Mouse (Mus musculus) layer of hippocampus, adult 18-20 months (tissue): Measurements from ENCODE around the gene Npas4. TPM values are rescaled to one million over a fixed set of nuclear protein-coding genes. Genes with fewer than 3 reads are reported as not detected.
"Not testable (repeated sequence)": the region's sequence is repeated elsewhere in the genome, so short reads cannot be mapped to it uniquely, and the experiment has no call there.

Experiments used
- DNase-seq, 2 experiments: peaks; one replicate each; pipeline ENCODE4 v3.0.0; 2022; ENCODE audit warnings: low spot score in 2 of 2
- total RNA-seq, 2 experiments: library from RNA; stranded (reverse); gene quantifications; 2 replicates each; pipeline ENCODE4 v1.2.3; 2021

Gene Npas4
- total RNA-seq, 2 experiments from 2014 or later = 12.4 to 15.1 TPM

DNA sequence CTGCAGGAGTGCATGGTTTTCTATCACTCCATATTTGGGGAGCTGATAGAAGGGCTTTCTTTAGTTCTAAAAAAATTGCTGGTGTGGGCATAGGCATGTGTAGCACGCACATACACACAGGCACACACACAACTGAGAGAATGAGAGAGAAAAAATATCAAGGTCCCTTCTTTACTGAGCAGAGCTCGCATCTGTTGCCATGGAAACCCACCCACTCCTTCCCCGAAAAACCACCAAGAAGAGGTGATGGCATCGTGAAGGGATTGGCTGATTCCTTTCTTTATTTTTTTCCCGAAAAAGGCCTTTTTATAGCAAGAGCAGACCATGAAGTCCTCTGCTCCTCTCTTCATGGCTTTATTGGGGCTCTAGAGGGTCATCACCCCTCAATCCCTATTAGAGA is 3.9 kb upstream of the Npas4 start:
- DNase-seq = peak; percentile 81 to 87

DNA sequence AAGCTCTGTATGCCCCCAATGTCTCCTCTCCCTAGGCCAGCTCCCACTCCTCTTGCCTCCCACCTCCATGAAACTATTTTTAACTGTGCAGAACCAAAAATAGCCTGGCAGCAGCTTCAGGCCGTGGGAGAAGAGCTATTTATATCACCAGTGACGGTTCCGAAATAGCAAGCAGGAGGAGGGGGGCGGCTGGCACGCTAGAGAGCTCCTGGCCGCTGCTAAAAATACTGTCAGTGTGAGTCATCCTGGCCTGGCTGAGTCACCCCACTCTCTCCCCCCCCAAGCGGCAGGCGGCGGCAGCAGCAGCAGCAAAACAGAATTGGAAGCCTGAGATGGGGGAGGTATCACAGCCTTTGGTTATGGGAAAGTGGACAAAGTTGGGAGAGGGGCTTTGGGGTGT is 2.8 kb upstream of the Npas4 start:
- peak; percentile 76 to 88 for DNase-seq

DNA sequence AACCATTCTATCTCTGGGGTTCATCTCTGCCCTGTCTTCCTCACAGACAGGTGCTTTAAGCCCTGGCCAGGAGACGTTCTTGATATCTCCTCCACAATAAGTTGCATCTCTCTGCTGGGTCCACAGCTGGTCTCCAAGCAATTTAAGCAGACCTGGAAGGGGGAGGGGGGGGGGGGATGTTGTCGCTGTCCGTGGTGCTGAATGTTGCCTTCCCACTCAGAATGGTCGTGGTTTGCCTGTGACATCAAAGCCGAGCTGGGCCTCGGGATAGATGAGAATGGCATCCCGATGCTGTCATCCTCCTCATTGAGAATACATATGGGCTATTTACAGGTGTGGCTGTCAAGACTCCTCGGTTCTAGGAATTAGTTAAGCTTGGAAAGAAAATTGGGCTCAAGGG is 2.3 kb upstream of the Npas4 start:
- no peak for DNase-seq

DNA sequence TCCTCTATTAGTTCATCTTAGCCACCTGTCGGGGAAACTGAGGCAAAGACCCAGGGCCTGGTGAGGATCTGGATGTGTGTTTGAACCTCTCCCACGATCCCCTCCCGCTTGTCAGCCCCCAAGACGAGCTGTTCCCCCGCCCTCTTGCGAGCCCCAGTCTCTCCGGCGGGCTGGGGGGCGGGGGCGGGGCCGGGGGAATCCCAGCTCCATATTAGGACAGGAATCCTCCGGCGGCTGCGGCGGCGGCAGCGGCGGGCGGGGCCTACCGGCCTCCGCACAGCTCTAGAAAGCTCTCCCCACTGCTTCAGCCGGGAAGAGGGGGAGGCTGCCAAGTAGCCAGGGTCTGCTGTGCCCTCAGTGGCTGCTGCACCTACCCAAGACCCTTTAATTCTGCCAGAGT is 600 bp upstream of the Npas4 start:
- peak in 1 of 2 experiments; percentile 62 for DNase-seq

DNA sequence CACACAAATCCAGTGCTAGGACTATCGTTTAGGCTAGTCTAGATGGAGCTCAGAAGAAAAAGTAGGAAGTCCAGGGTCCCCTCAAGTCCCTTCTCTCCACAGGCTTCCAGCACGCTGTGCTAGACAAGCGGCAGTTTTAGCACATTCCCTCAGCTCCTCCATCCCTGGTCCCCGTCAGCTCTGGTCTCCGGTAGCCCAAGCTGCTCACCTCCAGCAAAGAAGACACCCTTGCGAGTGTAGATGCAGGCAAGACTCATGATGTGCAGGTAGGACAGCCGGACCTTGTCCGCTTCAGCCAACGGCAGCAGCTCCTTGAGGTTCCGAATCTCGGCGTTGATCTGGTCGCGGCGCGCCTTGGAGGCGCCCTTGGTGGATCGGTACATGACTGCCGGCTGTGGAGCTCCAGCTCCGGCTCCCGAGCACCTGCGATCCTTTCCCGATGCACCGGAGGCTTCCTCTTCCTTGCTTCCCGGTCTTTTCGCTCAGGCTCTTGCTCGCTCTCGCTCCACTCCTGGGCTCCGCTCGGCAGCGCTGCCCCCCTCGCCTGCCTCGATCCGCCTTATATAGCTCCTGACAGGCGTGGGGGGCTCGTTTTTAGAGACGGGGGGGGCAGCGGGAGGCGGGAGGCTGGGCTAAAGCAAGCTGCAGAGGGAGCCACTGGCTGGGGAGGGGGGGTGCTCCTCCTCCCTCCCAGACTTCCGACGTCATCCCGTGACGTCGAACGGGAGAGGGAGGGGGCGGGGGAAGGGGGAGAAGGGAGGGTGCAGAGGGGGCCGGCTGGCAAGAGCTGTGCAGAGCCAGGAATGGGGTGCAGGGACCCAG is 471 bp downstream of the Npas4 start:
- peak; percentile 66 to 83 for DNase-seq

DNA sequence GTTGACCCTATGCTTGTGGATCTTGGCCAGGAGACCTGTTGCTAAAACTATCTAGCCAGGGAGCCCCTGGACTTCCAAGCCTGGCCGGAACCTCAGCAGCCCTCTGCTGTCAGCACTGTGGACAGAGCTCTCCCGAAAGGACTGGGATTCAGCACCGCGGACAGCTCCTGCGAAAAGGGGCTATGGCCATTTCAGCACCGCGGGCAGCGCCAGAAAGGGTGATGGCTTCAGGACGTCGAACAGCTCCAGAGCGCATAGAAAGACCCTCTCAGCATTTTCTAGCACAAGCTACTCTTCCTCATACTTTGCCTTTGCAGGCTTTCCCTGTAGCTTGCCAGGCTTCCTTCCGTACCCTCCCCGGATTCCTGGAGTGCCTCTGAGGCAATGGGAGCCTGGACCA is 1.1 kb downstream of the Npas4 start:
- DNase-seq = peak in 1 of 2 experiments; percentile 56

DNA sequence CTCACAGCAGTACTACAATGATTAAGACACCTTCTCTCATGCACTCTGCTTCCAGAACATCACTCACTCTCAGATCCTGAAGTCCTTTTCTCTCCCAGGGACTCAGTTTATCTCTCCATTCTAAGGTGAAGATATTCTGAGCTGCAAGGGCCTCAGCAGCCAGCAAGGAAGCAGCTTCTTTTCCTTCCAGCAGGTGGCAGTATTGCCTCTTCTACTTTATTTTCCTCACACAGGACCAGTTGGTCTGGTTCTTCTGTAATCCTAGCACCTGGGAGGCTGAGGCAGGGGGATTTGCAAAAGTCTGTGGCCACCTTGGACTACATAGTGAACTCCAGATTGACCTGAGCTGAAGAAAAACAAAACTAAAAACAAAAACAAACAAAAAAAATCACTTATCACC is 8.3 kb downstream of the Npas4 start:
- peak; percentile 55 to 85 for DNase-seq

DNA sequence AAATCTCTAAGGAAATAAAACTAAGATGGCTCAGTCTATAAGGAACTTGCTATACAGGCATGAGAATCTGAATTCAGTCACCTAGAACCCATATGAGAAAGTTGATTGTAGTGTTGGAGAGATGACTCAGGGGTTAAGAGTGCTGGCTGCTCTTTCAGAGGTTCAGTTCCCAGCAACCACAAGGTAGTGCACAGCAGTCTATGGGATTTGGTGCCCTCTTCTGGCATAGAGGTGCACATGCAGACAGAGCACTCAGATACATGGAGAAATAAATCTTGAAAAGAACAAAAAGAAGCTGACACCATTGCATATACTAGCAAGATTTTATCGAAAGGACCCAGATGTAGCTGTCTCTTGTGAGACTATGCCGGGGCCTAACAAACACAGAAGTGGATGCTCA is 21.9 kb downstream of the Npas4 start:
- no peak for DNase-seq

DNA sequence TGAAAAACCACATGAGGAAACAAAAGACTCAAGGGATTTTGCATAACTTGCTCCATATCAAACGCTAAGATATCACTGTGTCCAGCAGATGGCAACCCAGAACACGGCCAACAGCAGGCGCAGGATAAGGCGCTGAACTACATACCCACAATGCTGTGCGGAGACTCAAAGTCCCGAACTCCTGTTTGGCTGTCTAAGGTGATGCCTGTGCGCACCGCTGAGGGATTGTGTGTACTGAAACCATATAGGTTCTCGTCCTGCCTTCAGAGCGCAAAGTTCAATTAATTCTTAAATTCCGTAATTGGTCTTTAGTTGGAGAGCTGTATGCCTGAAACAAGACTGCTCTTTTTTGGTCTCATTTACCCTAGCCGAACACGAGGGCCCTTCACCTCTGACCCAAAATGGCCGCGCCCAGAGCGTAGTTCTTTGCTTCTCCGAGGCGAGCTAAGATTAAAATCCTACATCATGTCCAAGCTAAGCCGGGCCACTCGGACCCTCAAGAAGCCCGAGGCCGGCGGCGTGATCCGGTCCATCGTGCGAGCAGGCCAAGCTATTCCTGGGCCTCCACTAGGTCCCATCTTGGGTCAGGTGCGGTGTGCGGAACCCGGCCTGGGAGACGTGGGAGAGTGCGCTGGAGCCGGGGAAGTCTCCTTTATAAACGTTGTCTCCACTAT is 28.1 kb downstream of the Npas4 start, which contains the start of gene Mrpl11:
Gene Mrpl11 (plus strand): TSS at position 220 of the 674 bp plus-strand sequence.
- DNase-seq = peak; percentile 86 to 98

DNA sequence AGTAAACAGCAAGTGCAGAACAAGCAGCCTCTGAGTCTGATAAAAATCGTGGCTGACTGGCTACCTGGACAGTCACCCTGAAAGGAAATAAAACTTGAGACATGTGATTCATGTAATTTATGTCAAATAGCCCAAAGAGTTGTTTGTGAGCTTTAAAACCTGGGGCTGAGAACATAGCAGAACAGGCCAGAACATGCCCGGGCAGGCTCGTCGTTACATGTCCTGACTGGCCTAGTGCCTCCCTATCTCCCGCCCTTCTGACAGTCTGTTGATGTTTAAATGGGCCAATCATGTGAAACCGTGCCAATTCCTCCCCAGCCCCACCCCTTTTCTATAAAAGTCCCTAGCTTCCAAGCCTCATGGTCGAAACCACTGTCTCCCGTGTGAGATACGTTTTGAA is 41.5 kb downstream of the Npas4 start:
- not testable (repeated sequence) for DNase-seq

DNA sequence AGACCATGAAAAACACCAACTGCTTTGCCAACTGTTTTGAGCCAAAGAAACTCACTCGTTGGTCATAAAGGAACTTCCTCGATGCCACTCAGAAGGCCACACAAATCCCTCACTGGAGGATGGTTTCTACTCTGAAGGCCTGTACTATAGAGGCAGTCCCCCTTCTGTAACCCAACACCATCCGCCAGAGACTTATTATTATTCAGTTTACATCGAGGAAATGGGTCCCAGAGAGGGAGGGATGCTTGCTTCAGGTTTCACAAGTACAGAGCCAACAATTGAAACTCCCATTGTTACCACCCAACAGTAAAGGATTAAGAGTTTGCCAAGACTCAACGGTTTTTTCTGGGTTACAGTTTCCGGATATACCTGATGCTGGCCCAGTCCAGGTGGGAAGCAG is 44.6 kb downstream of the Npas4 start:
- no peak for DNase-seq

DNA sequence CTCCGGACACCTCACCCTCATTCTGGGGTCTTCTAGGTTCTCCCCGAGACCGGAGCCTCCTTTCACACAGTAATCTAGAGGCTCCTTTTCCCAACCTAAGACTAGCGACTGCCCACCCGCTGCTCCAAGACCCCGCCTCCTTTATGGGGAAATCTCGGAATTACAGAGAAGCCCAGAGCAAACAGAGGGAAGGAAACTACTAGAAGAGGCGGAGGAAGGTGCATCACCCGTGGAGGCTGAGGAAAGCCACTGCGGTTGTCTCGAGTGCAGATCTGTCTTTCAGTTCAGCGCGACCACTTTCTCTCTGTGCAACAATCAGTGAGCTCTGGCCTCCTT is 46.9 kb downstream of the Npas4 start:
- DNase-seq = no peak

DNA sequence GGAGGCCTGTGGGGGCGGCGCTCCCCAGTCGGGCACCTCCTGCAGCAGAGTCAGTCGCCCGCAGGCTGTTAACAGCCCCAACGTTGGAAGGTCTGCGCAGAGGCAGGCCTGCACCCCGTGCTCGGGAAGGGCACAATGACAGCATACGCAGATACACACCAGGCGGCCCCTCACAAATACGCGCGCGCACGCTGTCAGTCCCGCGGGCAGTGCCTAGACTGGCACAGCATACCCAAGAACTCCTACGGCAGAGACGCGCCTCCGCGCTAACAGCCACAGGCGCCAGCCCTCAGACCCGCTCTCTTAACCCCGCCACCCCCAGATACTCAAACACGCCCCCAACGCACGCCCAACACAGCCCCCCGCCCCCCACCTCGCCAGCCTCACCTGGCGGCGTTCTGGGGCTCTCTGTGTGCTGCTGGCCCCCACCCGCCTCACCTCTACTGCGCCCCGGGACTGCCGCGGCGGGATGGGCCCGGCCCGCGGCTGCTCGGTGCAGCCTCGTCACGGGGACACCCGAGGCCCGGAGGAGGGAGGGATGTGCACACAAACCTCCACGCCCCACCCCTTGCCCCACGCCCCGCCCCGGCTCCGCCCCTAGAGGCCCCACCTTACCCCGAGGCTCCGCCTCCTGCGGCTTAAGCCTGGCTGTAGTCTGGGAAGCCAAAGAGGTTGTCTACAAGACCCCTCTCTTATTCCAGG is 47.4 kb downstream of the Npas4 start, which contains the start of gene Peli3:
Gene Peli3 (minus strand): TSS at position 577 of the 702 bp plus-strand sequence.
- peak; percentile 70 to 82 for DNase-seq

DNA sequence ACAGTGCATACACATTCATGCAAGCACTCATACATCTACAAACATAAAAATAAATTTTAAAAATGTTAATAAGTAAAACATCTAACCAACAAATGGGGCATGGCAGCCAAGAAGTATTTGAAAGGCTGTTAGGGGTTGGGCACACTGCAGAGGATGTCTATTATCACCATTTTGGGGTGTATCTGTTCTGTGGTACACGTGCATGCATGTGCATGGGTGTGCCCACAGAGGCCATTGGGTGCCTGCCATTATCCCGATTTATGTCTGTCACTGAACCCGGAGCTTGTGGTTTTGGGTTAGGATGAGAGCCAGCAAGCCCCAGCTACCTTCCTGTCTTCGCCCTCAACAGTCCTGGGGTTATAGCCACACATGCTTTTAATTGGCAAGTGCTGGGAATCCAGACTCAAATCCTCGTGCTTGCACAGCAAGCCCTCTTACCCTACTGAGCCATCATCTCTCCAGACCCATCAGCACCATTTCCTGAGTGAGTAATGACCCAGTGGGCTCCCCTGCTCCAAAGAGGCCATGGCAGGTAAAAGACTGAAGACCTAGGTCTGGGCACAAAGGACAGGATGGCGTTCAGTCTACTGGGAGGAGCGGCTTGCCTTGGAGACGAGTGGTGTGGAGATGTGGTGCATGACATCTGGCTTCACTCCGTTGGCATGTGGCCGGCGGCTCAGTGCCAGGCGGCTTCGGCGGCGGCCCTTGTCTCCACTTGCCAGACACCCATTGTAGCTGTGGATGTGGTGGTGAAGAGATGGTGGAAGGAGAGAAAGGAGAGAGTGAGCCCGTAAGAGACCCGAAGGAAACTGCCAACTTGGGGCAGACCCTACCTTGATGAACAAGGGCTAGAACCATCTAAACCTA is 52.4 kb downstream of the Npas4 start:
- DNase-seq = no peak

DNA sequence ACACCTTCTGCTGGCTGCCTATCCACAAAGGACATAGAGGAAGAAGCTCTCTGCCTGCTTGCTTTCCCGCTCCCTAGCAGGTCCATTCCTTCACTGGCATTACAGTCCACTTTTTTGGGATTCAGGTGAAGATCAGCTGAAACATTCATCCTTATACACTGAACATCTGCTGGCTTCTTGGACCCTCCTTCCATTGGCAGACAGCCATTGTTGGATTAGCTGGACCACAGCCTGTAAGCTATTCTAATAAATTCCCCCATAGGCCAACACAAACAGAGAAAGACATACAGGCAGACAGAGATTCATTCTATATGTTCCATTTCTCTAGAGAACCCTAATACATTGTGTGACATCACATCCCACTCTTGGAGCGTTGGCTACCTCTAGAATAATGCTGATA is 53.2 kb downstream of the Npas4 start:
- DNase-seq = no peak

Other genes with a start within 250 kb of the Npas4 start
- 10 to 100 TPM; 20.1 to 21.0 TPM for gene Rbm4b, start 233.8 kb downstream of the Npas4 start, total RNA-seq
- 10 to 100 TPM; 97.8 to 99.1 TPM for gene Rbm4, start 196.4 kb downstream of the Npas4 start, total RNA-seq
- gene Gm21992, start 178.7 kb downstream of the Npas4 start, total RNA-seq = 10 to 100 TPM; 24.5 to 31.9 TPM
- gene Rbm14, start 178.7 kb downstream of the Npas4 start, total RNA-seq = 10 to 100 TPM; 47.7 to 53.1 TPM
- gene Ccs, start 151.0 kb downstream of the Npas4 start, total RNA-seq = 10 to 100 TPM; 33.2 to 35.4 TPM
- 1 to 10 TPM; 2.0 to 2.2 TPM for gene Ccdc87, start 150.9 kb downstream of the Npas4 start, total RNA-seq
- gene Ctsf, start 135.2 kb downstream of the Npas4 start, total RNA-seq = 100 to 1,000 TPM; 104 to 111 TPM
- under 1 TPM; 0.89 to 0.96 TPM for gene Actn3, start 112.4 kb downstream of the Npas4 start, total RNA-seq
- 10 to 100 TPM; 22.4 to 24.3 TPM for gene Zdhhc24, start 111.6 kb downstream of the Npas4 start, total RNA-seq
- 10 to 100 TPM; 36.8 to 40.0 TPM for gene Bbs1, start 83.7 kb downstream of the Npas4 start, total RNA-seq
- 10 to 100 TPM; 37.2 to 39.0 TPM for gene Dpp3, start 62.0 kb downstream of the Npas4 start, total RNA-seq
- gene Peli3, start 47.2 kb downstream of the Npas4 start, total RNA-seq = 10 to 100 TPM; 26.2 to 31.3 TPM
- 10 to 100 TPM; 60.7 to 62.1 TPM for gene Mrpl11, start 28.2 kb downstream of the Npas4 start, total RNA-seq
- gene Slc29a2, start 33.5 kb upstream of the Npas4 start, total RNA-seq = 10 to 100 TPM; 16.0 to 17.5 TPM
- gene B4gat1, start 48.5 kb upstream of the Npas4 start, total RNA-seq = 100 to 1,000 TPM; 114 to 120 TPM
- 1 to 10 TPM; 6.2 to 6.7 TPM for gene AC124502.3, start 48.6 kb upstream of the Npas4 start, total RNA-seq
- gene Brms1, start 51.0 kb upstream of the Npas4 start, total RNA-seq = 10 to 100 TPM; 22.4 to 23.2 TPM
- 100 to 1,000 TPM; 106 to 107 TPM for gene Rin1, start 60.2 kb upstream of the Npas4 start, total RNA-seq
- 1 to 10 TPM; 1.7 to 1.8 TPM for gene Cd248, start 77.8 kb upstream of the Npas4 start, total RNA-seq
- 100 to 1,000 TPM; 124 to 128 TPM for gene Tmem151a, start 95.2 kb upstream of the Npas4 start, total RNA-seq
- gene Yif1a, start 98.2 kb upstream of the Npas4 start, total RNA-seq = 10 to 100 TPM; 21.6 to 24.0 TPM
- 100 to 1,000 TPM; 595 to 617 TPM for gene Cnih2, start 108.2 kb upstream of the Npas4 start, total RNA-seq
- gene Rab1b, start 116.8 kb upstream of the Npas4 start, total RNA-seq = 100 to 1,000 TPM; 160 to 170 TPM
- 100 to 1,000 TPM; 230 to 231 TPM for gene Klc2, start 128.2 kb upstream of the Npas4 start, total RNA-seq